Mouse (Mus musculus): ENCODE data around the gene Dkc1. TPM values are rescaled to one million over a fixed set of nuclear protein-coding genes. Genes with fewer than 3 reads are reported as not detected.
"Not testable (repeated sequence)": the region's sequence is repeated elsewhere in the genome, so short reads cannot be mapped to it uniquely, and the experiment has no call there.

The Dkc1 gene
- total and polyA plus RNA-seq, 2 experiments, result 6.2 to 24.0 TPM

DNA sequence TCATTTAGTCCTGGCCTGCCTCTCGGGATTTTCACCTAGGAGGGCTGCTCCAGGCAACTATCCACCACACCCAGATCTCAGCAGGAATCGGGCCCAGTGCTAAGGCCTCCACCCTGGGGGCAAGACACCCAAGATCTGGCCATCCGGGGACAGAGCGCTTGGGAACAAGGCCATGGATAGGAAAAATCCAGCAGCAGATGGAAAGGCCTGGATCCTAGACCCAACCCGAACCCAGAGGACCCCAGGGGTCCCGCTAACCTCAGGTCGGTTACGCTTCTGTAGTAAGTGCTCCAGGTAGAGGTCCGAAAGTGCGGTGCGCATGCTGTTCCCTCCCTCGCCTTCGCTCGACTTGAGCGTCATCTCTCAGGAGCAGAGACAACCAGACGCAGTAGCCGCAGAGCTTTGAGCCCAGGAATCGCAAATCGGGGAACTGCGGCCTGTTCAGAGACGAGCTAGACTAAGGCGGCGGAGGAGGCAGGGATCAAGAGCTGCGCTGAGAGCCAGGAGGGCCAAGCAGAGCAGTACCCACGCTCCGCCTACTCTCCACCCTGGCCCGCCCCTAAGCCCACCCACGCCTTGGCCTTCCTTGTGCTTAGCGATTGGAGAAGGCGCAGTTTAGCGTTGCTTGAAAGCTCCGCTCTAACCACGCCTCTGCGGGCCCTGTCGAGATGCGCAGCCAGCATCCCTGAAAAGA, 35.0 kb downstream of the Dkc1 start, which contains the start of gene Mpp1:
Gene Mpp1 (minus strand): TSS at position 550 of the 694 bp plus-strand sequence.
- Histone ChIP-seq H3K4me3 (ENCODE audit: insufficient read depth, low read depth, low read length) (peak within 1 kb of the TSS; percentile 78), H3K27ac (replicated peaks; ENCODE audit: insufficient read depth, low read depth, low read length) (peak within 1 kb of the TSS; percentile 41), H3K9ac (ENCODE audit: low read depth, low read length) (peak within 1 kb of the TSS; percentile 80), H3K79me2 (ENCODE audit: control insufficient read depth, insufficient read depth, low read length) (no peaks in the 10 kb centered on the region), H3K36me3 (ENCODE audit: control insufficient read depth, insufficient read depth, low read length) (no peaks in the 10 kb centered on the region), H3K4me1 (ENCODE audit: control insufficient read depth, insufficient read depth, low read length) (peaks cover 7% of the 10 kb centered on the region; the same call in 1 of the 2 replicates), H3K27me3 (ENCODE audit: control insufficient read depth, insufficient read depth, low read length) (no peaks in the 10 kb centered on the region)
- under 1% methylated on average over 36 of the region's 36 CpGs for WGBS
- TF ChIP-seq POLR2A (IDR thresholded peaks at IDR 0.05; ENCODE audit: extremely low read depth, insufficient read depth, low read length) (peak; percentile 50; the same call in 1 of the 2 replicates), CTCF (IDR thresholded peaks at IDR 0.05; ENCODE audit: low read depth, low read length) (no peak)
- peak; percentile 70 for DNase-seq (ENCODE audit: extremely low read depth, low read depth, low spot score)

DNA sequence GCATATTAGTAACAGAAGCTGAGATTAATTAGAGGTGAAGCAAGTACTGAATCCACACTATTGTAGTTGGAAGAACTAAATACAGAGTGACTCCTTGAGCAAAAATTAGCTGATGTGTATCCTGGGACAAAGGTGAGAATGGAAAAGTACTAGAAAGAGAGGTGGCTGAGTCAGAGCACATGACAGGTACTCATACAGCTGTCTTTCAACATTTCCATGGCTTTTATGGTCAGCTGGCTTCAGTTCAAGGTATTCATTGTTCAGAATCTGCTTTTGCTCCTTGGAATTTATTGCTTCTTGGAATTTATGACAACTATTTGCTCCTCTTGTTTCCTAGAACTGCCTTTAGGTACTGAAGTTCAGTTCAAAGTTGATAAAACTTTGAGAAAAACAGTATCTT, 41.3 kb downstream of the Dkc1 start:
- H3K79me2 ChIP-seq (ENCODE audit: control insufficient read depth, insufficient read depth, low read length), result no peaks in the 10 kb centered on the region
- H3K9ac ChIP-seq (ENCODE audit: low read depth, low read length), result no peak overlapping the region
- no peak for TF ChIP-seq CTCF (IDR thresholded peaks at IDR 0.05; ENCODE audit: low read depth, low read length)
- TF ChIP-seq POLR2A (IDR thresholded peaks at IDR 0.05; ENCODE audit: extremely low read depth, insufficient read depth, low read length), result no peak
- H3K36me3 ChIP-seq (ENCODE audit: control insufficient read depth, insufficient read depth, low read length), result no peaks in the 10 kb centered on the region
- DNase-seq (ENCODE audit: extremely low read depth, low read depth, low spot score), result no peak
- H3K4me3 ChIP-seq (ENCODE audit: insufficient read depth, low read depth, low read length), result no peak overlapping the region
- no peaks in the 10 kb centered on the region for H3K27me3 ChIP-seq (ENCODE audit: control insufficient read depth, insufficient read depth, low read length)
- no peak overlapping the region for H3K27ac ChIP-seq (replicated peaks; ENCODE audit: insufficient read depth, low read depth, low read length)
- no peaks in the 10 kb centered on the region for H3K4me1 ChIP-seq (ENCODE audit: control insufficient read depth, insufficient read depth, low read length)

DNA sequence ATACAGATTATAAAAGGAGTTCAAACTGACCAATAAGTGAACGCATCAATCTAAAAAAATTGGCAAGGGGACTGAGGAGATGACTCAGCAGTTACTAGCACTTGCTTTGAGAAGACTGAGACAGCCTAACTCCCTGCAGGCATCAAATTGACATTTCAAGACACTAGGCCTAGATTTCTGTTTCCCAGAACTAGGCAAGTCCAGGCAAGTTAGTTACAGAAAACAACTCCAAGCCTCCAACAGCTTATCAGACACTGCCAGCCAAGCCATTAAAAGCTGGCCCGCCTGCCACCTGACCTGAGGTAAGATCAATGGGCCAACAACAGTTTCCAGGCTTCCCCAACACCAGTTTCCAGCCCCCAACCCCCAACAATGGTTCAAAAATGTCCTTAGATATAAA, 42.1 kb downstream of the Dkc1 start:
- WGBS, result 64% methylated on average over 2 of the region's 2 CpGs
- no peak overlapping the region for H3K9ac ChIP-seq (ENCODE audit: low read depth, low read length)
- no peak overlapping the region for H3K27ac ChIP-seq (replicated peaks; ENCODE audit: insufficient read depth, low read depth, low read length)
- no peak overlapping the region for H3K4me3 ChIP-seq (ENCODE audit: insufficient read depth, low read depth, low read length)
- H3K4me1 ChIP-seq (ENCODE audit: control insufficient read depth, insufficient read depth, low read length), result no peaks in the 10 kb centered on the region
- H3K36me3 ChIP-seq (ENCODE audit: control insufficient read depth, insufficient read depth, low read length), result no peaks in the 10 kb centered on the region
- no peaks in the 10 kb centered on the region for H3K79me2 ChIP-seq (ENCODE audit: control insufficient read depth, insufficient read depth, low read length)
- no peaks in the 10 kb centered on the region for H3K27me3 ChIP-seq (ENCODE audit: control insufficient read depth, insufficient read depth, low read length)
- no peak for DNase-seq (ENCODE audit: extremely low read depth, low read depth, low spot score)
- TF ChIP-seq CTCF (IDR thresholded peaks at IDR 0.05; ENCODE audit: low read depth, low read length), result no peak
- no peak for TF ChIP-seq POLR2A (IDR thresholded peaks at IDR 0.05; ENCODE audit: extremely low read depth, insufficient read depth, low read length)

DNA sequence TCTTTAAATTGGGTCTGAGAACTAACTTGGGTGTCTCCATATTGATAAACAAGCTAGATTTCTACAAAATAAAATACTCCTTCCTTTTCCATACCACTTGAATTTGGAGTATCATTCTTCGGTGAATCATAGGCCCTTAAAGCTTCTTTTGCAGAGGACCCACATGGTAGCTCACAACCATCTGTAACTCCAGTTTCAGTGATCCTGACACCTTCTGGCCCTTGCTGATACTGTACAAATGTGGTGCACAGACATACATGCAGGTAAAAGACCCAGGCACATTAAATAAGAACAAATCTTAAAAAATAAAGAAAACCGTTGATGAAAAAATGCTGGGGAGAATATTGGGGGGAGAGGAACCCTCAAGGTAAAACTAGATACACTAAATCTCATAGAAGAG, 42.5 kb downstream of the Dkc1 start:
- no peaks in the 10 kb centered on the region for H3K79me2 ChIP-seq (ENCODE audit: control insufficient read depth, insufficient read depth, low read length)
- no peak overlapping the region for H3K4me3 ChIP-seq (ENCODE audit: insufficient read depth, low read depth, low read length)
- H3K27me3 ChIP-seq (ENCODE audit: control insufficient read depth, insufficient read depth, low read length), result no peaks in the 10 kb centered on the region
- H3K9ac ChIP-seq (ENCODE audit: low read depth, low read length), result no peak overlapping the region
- H3K4me1 ChIP-seq (ENCODE audit: control insufficient read depth, insufficient read depth, low read length), result no peaks in the 10 kb centered on the region
- TF ChIP-seq POLR2A (IDR thresholded peaks at IDR 0.05; ENCODE audit: extremely low read depth, insufficient read depth, low read length) (no peak), CTCF (IDR thresholded peaks at IDR 0.05; ENCODE audit: low read depth, low read length) (no peak)
- H3K36me3 ChIP-seq (ENCODE audit: control insufficient read depth, insufficient read depth, low read length), result no peaks in the 10 kb centered on the region
- H3K27ac ChIP-seq (replicated peaks; ENCODE audit: insufficient read depth, low read depth, low read length), result no peak overlapping the region
- 94% methylated on average over 2 of the region's 2 CpGs for WGBS
- DNase-seq (ENCODE audit: extremely low read depth, low read depth, low spot score), result no peak

DNA sequence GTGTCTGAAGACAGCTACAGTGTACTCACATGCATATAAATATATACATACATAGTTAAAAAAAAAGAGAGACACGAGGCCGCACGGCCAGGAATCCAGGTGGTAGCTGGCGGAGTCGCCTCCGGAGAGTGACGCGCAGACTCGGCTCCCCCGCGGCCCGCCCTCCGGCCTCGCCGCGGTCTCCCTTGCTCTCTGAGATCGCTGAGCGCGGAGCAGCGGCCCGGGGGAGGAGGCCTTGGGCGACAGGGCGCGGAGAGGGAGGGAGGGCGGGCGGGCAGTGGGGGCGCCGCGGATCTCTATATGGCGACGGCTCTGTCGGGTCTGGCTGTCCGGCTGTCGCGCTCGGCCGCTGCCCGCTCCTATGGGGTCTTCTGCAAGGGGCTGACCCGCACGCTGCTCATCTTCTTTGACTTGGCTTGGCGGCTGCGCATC, 47.5 kb downstream of the Dkc1 start:
- H3K4me3 ChIP-seq (ENCODE audit: insufficient read depth, low read depth, low read length); H3K27me3 ChIP-seq (ENCODE audit: control insufficient read depth, insufficient read depth, low read length); H3K9ac ChIP-seq (ENCODE audit: low read depth, low read length); H3K79me2 ChIP-seq (ENCODE audit: control insufficient read depth, insufficient read depth, low read length); H3K4me1 ChIP-seq (ENCODE audit: control insufficient read depth, insufficient read depth, low read length); H3K27ac ChIP-seq (replicated peaks; ENCODE audit: insufficient read depth, low read depth, low read length); H3K36me3 ChIP-seq (ENCODE audit: control insufficient read depth, insufficient read depth, low read length); DNase-seq (ENCODE audit: extremely low read depth, low read depth, low spot score): not testable (repeated sequence)
- WGBS, result 19% methylated on average over 21 of the region's 42 CpGs

DNA sequence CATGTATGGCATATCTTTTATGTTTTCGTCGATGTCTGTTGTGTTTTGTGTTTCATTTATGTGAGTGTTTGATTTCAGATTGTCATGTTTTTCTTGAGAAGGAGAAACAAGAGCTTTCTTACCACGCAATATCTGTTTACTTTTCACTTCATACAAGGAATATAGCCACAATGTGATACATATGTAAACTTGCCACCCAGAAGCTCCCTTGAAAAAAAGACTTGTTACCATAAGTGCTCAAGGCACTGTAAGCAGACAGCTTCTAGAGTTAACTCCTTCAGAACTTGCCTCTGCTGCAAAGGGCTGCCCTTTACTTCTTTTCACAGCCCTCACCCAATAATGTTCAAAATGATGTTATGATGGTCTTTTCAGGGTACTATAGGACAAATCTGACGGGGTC, 52.8 kb downstream of the Dkc1 start:
- H3K9ac ChIP-seq (ENCODE audit: low read depth, low read length), result no peak overlapping the region
- no peak for DNase-seq (ENCODE audit: extremely low read depth, low read depth, low spot score)
- H3K4me1 ChIP-seq (ENCODE audit: control insufficient read depth, insufficient read depth, low read length), result no peaks in the 10 kb centered on the region
- TF ChIP-seq POLR2A (IDR thresholded peaks at IDR 0.05; ENCODE audit: extremely low read depth, insufficient read depth, low read length), result no peak
- TF ChIP-seq CTCF (IDR thresholded peaks at IDR 0.05; ENCODE audit: low read depth, low read length), result no peak
- no peaks in the 10 kb centered on the region for H3K27me3 ChIP-seq (ENCODE audit: control insufficient read depth, insufficient read depth, low read length)
- H3K36me3 ChIP-seq (ENCODE audit: control insufficient read depth, insufficient read depth, low read length), result no peaks in the 10 kb centered on the region
- no peaks in the 10 kb centered on the region for H3K79me2 ChIP-seq (ENCODE audit: control insufficient read depth, insufficient read depth, low read length)
- 90% methylated on average over 4 of the region's 4 CpGs for WGBS
- H3K27ac ChIP-seq (replicated peaks; ENCODE audit: insufficient read depth, low read depth, low read length), result no peak overlapping the region
- H3K4me3 ChIP-seq (ENCODE audit: insufficient read depth, low read depth, low read length), result no peak overlapping the region
